Mouse (Mus musculus) heart, postnatal 25 days (tissue): Measurements from ENCODE around the gene Ntn5. TPM values are rescaled to one million over a fixed set of nuclear protein-coding genes. Genes with fewer than 3 reads are reported as not detected.

ENCODE experiments used
- DNase-seq: peaks from one replicate; pipeline ENCODE4 v3.0.0; 2022; ENCODE audit warnings: low spot score
- intact Hi-C: fragments of 180-260 bp; cut with DNase I; formaldehyde crosslinking; loops from one replicate; pipeline ENCODE4 v1.15.1; 2025
- total RNA-seq, 2 experiments: library from RNA; stranded (reverse); gene quantifications; 2 replicates each; pipeline ENCODE4 v1.2.3; 2021

The Ntn5 gene
- total RNA-seq, 2 experiments from 2014 or later = 0.14 to 0.29 TPM

DNA sequence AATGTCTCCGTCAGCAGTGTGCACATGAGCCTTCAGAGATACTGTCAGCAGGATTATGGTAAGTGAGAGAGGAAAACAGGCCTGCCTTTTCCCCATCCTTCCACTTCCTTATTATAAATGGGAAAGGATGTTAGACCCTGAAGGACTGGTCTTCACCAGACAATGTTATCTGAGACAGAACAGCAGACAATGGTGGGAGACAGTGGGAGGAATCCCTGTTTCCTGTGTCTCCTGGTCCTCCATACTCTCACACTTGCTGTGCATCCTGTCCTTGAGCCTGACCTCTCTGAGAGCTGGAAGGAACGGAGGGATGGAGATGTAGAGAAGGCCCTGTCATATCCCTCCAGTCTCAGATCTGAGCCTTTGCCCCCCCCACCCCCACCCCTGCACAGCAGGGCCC, 8.5 kb downstream of the Ntn5 start:
- intact Hi-C loops = no loop called here
- no peak for DNase-seq

- DNase-seq = no peak
- intact Hi-C loops = no loop called here
Observed at GRCm38 (mm10) chr7:45693921-45694591, 10.2 kb downstream of the Ntn5 start, which contains the start of gene Sec1. Gene Sec1, minus strand, starts transcription at chr7:45694402.

DNA sequence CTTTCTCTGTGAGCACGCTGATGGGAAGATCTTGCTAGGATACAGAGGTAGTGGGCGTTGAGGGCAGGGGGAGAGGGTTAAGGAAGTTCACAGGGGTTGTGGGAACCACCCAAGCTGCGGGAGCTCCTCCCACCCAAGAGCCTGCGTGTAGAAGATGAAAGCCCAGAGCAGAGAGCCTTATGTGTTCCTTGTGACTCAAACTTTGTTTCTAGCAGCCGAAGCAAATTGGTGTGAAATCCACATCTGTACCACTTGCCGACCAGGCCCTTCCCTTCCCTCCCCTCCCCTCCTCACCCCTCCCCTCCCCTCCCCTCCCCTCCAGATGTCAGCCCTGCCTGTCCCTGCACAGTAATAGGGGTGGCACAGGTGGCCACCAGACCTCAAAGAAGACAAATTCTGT, 11.3 kb downstream of the Ntn5 start:
- DNase-seq = no peak

DNA sequence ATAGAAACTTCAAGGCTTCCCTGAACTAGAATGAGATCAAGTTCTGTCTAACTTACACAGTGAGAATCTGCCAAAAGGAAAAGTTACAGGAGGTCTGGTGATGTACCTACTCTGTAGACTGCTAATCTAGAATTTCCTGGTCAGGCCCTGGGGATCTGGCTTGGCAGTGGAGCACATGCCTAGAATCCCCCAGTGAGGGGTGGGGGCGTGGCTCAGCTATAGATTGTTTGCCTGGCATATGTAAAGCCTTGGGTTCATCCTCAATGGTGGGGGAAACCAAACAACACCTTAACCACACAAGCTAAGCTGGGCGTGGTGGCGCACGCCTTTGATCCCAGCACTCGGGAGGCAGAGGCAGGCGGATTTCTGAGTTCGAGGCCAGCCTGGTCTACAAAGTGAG, 14.1 kb downstream of the Ntn5 start:
- no peak for DNase-seq
- intact Hi-C loops = no loop called here

More for the DNA sequence above, 11.3 kb downstream of the Ntn5 start:
- intact Hi-C loops = no loop called here

DNA sequence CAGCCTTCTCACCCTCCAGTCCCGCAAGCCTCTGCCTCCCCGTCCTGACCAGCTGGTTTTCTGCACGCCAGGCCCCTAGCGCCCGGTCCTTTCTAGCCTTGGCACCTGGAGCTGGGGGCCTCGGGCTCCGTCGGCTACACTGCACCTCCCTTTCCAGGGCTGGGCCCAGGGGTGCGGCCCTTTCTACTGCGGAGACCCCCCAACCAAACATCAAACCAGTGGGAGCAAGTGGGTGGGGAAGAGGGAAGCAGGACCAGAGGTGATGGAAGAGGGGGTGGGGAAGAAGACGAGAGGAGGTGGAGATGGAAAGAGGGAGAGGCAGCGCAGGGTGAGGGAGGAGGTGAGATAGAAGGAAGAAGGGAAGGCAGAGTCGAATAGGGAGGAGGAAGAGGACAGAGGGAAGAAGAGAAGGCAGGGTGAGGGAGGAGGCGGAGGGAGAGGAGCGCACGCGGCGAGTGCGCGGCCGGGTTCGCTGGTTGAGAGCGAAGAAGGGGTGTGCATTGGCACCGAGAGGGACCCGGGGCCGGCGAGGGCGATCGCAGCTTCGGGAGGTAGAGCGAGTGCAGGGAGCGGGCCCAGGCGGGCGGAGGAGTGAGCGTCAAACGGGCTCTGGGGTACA, 15.8 kb downstream of the Ntn5 start, which contains the start of gene Car11:
TSS of gene Car11 (plus strand) at position 321 of the 619 bp plus-strand sequence.
- DNase-seq = no peak
- intact Hi-C loops = no loop called here

- intact Hi-C loops = no loop called here
- peak; percentile 69 for DNase-seq
Observed at GRCm38 (mm10) chr7:45700301-45701015, 16.6 kb downstream of the Ntn5 start.

DNA sequence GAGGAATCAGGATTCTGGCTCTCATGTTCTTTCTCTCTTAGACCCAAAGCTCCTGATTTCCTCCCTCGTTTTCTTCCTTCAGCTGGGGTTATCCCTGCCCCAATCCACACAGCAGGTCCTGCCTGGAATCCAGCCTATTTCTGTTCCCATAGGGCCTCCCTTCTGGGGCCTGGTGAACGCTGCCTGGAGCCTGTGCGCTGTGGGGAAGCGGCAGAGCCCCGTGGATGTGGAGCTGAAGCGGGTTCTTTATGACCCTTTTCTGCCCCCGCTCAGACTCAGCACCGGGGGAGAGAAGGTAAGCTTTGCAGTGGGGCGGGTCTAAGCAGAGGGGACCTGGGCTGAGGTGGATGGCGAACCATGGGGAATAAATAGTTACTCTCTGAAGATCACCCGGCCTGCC, 17.2 kb downstream of the Ntn5 start:
- intact Hi-C loops = no loop called here
- no peak for DNase-seq

DNA sequence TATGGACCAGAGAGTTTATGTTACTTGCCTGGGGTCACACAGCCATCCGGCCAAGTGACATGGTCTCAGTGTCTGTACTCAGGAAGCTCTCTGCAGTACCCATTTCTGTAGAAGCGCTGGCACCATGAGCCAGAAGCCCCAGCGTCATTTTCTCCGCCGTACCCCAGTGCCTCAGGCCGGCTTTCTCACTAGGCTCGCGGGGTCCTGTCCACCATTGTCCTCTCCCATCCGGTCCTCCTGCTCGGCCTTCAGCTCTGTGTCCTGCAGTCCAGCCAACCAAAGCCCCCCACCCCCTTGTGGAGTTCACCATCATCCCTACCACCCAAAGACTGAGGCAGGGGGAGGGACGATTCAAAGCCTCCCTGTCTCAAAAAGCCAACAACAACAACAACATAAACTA, 17.8 kb downstream of the Ntn5 start:
- DNase-seq = no peak
- intact Hi-C loops = no loop called here

DNA sequence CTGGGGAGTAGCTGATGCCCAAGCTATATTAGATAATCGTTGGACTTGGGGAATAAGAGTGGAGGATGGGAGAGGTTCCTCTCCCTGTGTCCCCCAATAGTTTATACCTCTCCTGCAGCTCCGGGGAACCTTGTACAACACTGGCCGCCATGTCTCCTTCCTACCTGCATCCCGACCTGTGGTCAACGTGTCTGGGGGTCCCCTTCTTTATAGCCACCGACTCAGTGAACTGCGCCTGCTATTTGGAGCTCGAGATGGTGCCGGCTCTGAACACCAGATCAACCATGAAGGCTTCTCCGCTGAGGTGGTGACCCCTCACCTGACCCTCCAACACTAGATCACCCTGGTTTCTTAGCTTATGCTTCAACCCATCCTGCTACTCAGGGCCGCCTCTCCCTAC, 18.5 kb downstream of the Ntn5 start:
- intact Hi-C loops = no loop called here
- DNase-seq = no peak

- intact Hi-C loops = no loop called here
- DNase-seq = no peak
Observed at GRCm38 (mm10) chr7:45702809-45703520, 19.1 kb downstream of the Ntn5 start.

GRCm38 (mm10) chr7:45703521-45704033, 19.8 kb downstream of the Ntn5 start:
- DNase-seq = no peak

GRCm38 (mm10) chr7:45704046-45704559, 20.3 kb downstream of the Ntn5 start:
- intact Hi-C loops = no loop called here
- DNase-seq = peak; percentile 61

More at GRCm38 (mm10) chr7:45703521-45704033, 19.8 kb downstream of the Ntn5 start:
- intact Hi-C loops = no loop called here

GRCm38 (mm10) chr7:45704730-45705442, 21.1 kb downstream of the Ntn5 start, which contains the start of gene Dbp:
Gene Dbp, plus strand, starts transcription at chr7:45705088.
- DNase-seq = peak; percentile 100
- intact Hi-C loops = no loop called here

GRCm38 (mm10) chr7:45705443-45705864, 21.6 kb downstream of the Ntn5 start:
- intact Hi-C loops = no loop called here
- no peak for DNase-seq

- peak; percentile 91 for DNase-seq
- intact Hi-C loops = no loop called here
Observed at GRCm38 (mm10) chr7:45705873-45706281, 22.1 kb downstream of the Ntn5 start.

DNA sequence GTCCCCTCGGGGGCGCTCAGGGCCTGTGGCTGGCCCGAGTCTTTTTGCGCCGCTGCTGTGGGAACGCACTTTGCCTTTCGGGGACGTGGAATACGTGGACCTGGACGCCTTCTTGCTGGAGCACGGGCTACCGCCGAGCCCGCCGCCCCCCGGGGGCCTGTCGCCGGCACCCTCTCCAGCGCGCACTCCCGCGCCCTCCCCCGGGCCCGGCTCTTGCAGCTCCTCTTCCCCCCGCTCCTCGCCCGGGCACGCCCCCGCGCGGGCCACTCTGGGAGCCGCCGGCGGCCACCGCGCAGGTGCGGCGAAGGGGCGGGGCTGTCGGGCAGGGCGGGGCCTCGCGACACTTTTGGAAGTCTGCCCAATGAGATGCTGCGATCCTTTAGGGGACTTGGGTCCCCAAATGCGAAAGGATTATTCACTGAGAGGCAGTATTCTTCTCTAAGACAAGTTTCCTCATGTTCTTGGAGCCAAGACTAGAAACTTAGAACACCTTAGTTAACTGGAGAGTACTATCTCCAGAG, 23.0 kb downstream of the Ntn5 start:
- DNase-seq = peak; percentile 87
- intact Hi-C loops = no loop called here

GRCm38 (mm10) chr7:45707375-45707967, 23.6 kb downstream of the Ntn5 start:
- DNase-seq = peak; percentile 98
- intact Hi-C loops = no loop called here

GRCm38 (mm10) chr7:45708221-45708761, 24.5 kb downstream of the Ntn5 start:
- no peak for DNase-seq
- intact Hi-C loops = no loop called here
